Mouse (Mus musculus) kidney, embryonic 16.5 days (tissue): Measurements from ENCODE around the gene Timd2. TPM values are rescaled to one million over a fixed set of nuclear protein-coding genes. Genes with fewer than 3 reads are reported as not detected.
"Not testable (repeated sequence)": the region's sequence is repeated elsewhere in the genome, so short reads cannot be mapped to it uniquely, and the experiment has no call there.

Experiments used
- ATAC-seq: fragments of 200-750 bp; cut with Nextera tagmentation; 2 replicates; pipeline ENCODE4 v1.8.0; 2017; ENCODE audit warnings: moderate TSS enrichment; ENCODE audit not compliant: low FRiP score, low TSS enrichment
- H3K27ac ChIP-seq: fragments of 300-500 bp; sonication (generic); 2 replicates; pipeline ENCODE4 v1.5.1; 2014; ENCODE audit warnings: low read length
- H3K27me3 ChIP-seq: fragments of 300-500 bp; sonication (generic); 2 replicates; pipeline ENCODE4 v1.6.1; 2014; ENCODE audit warnings: low read length, control low read depth, mixed read lengths; ENCODE audit not compliant: insufficient read depth
- H3K36me3 ChIP-seq: fragments of 300-500 bp; sonication (generic); 2 replicates; pipeline ENCODE4 v1.6.1; 2014; ENCODE audit warnings: low read length, control low read depth, mixed read lengths; ENCODE audit not compliant: insufficient read depth
- H3K4me1 ChIP-seq: fragments of 300-500 bp; sonication (generic); 2 replicates; pipeline ENCODE4 v1.6.1; 2014; ENCODE audit warnings: low read length, control low read depth, mixed read lengths; ENCODE audit not compliant: insufficient read depth
- H3K4me2 ChIP-seq: fragments of 300-500 bp; sonication (generic); replicated peaks from 2 replicates; pipeline ENCODE4 v1.6.1; 2014; ENCODE audit warnings: low read depth, low read length
- H3K4me3 ChIP-seq: fragments of 300-500 bp; sonication (generic); 2 replicates; pipeline ENCODE4 v1.5.1; 2014; ENCODE audit warnings: mild to moderate bottlenecking, low read length
- H3K9ac ChIP-seq: fragments of 300-500 bp; sonication (generic); replicated peaks from 2 replicates; pipeline ENCODE4 v1.6.1; 2014; ENCODE audit warnings: low read length
- H3K9me3 ChIP-seq: fragments of 300-500 bp; sonication (generic); 2 replicates; pipeline ENCODE4 v1.6.1; 2016; ENCODE audit warnings: low read length, control low read depth
- WGBS: fragments of 180-500 bp; shearing (Covaris S2); extraction: QIAGEN DNeasy Blood & Tissue Kit; methylation state at CpG from one replicate; pipeline ENCODE4 v1.1.7; 2014; 5-methylcytosine and 5-hydroxymethylcytosine counted together
- polyA plus RNA-seq: library from polyadenylated mRNA; unstranded; fragments of >200 nt; fragmentation: Nextera tagmentation; extraction: Ambion mirVana; gene quantifications from 2 replicates; pipeline ENCODE4 v1.2.1, GENCODE M21; 2015

The Timd2 gene
- polyA plus RNA-seq, 1 experiment from 2014 or later, result 0.30 TPM

- H3K4me2 ChIP-seq, result no peak overlapping the region
Observed at GRCm38 (mm10) chr11:46667105-46667504, 39.8 kb downstream of the Timd2 start.

GRCm38 (mm10) chr11:46665599-46666522, 41.0 kb downstream of the Timd2 start:
- Histone ChIP-seq H3K4me2 (no peak overlapping the region), H3K9me3 (no peaks in the 10 kb centered on the region), H3K9ac (no peak overlapping the region), H3K27me3 (no peaks in the 10 kb centered on the region), H3K36me3 (no peaks in the 10 kb centered on the region), H3K27ac (no peak overlapping the region), H3K4me3 (no peak overlapping the region), H3K4me1 (no peaks in the 10 kb centered on the region)
- ATAC-seq, result peak; percentile 27; the same call in 1 of the 2 replicates
- 65% methylated on average over 6 of the region's 6 CpGs for WGBS

More at GRCm38 (mm10) chr11:46667105-46667504, 39.8 kb downstream of the Timd2 start:
- H3K27ac ChIP-seq, result no peak overlapping the region
- no peaks in the 10 kb centered on the region for H3K4me1 ChIP-seq
- no peak for ATAC-seq
- H3K4me3 ChIP-seq, result no peak overlapping the region
- no peaks in the 10 kb centered on the region for H3K27me3 ChIP-seq
- no peak overlapping the region for H3K9ac ChIP-seq
- 98% methylated on average over 3 of the region's 3 CpGs for WGBS
- H3K9me3 ChIP-seq, result no peaks in the 10 kb centered on the region
- H3K36me3 ChIP-seq, result no peaks in the 10 kb centered on the region

- no peak for ATAC-seq
- WGBS, result 75% methylated on average over 4 of the region's 4 CpGs
- no peak overlapping the region for H3K4me3 ChIP-seq
Observed at GRCm38 (mm10) chr11:46663215-46663614, 43.6 kb downstream of the Timd2 start.

GRCm38 (mm10) chr11:46652476-46652875, 54.4 kb downstream of the Timd2 start:
- no peak for ATAC-seq
- H3K4me2 ChIP-seq, result no peak overlapping the region
- 81% methylated on average over 3 of the region's 3 CpGs for WGBS

More at GRCm38 (mm10) chr11:46663215-46663614, 43.6 kb downstream of the Timd2 start:
- Histone ChIP-seq H3K9me3 (no peaks in the 10 kb centered on the region), H3K27ac (no peak overlapping the region), H3K36me3 (no peaks in the 10 kb centered on the region), H3K27me3 (no peaks in the 10 kb centered on the region), H3K4me2 (no peak overlapping the region), H3K9ac (no peak overlapping the region), H3K4me1 (no peaks in the 10 kb centered on the region)

GRCm38 (mm10) chr11:46649655-46650054, 57.2 kb downstream of the Timd2 start:
- not testable (repeated sequence) for H3K27ac ChIP-seq, H3K4me2 ChIP-seq, H3K4me1 ChIP-seq, H3K4me3 ChIP-seq, H3K27me3 ChIP-seq, H3K9me3 ChIP-seq, H3K36me3 ChIP-seq, H3K9ac ChIP-seq
- 37% methylated on average over 3 of the region's 3 CpGs for WGBS
- peak; percentile 61 for ATAC-seq

More at GRCm38 (mm10) chr11:46652476-46652875, 54.4 kb downstream of the Timd2 start:
- Histone ChIP-seq H3K4me3 (no peak overlapping the region), H3K36me3 (no peaks in the 10 kb centered on the region), H3K4me1 (no peaks in the 10 kb centered on the region), H3K27ac (no peak overlapping the region), H3K27me3 (no peaks in the 10 kb centered on the region), H3K9ac (no peak overlapping the region), H3K9me3 (no peaks in the 10 kb centered on the region)

- no peak overlapping the region for H3K27ac ChIP-seq
- no peaks in the 10 kb centered on the region for H3K4me1 ChIP-seq
- 77% methylated on average over 1 of the region's 1 CpGs for WGBS
- no peaks in the 10 kb centered on the region for H3K27me3 ChIP-seq
- no peak overlapping the region for H3K4me2 ChIP-seq
- H3K9ac ChIP-seq, result no peak overlapping the region
- H3K4me3 ChIP-seq, result no peak overlapping the region
- no peaks in the 10 kb centered on the region for H3K9me3 ChIP-seq
- ATAC-seq, result no peak
- no peaks in the 10 kb centered on the region for H3K36me3 ChIP-seq
Observed at GRCm38 (mm10) chr11:46644824-46645223, 62.0 kb downstream of the Timd2 start.

GRCm38 (mm10) chr11:46636568-46636967, 70.3 kb downstream of the Timd2 start:
- H3K9ac ChIP-seq, result no peak overlapping the region
- H3K4me3 ChIP-seq, result no peak overlapping the region
- H3K27ac ChIP-seq, result no peak overlapping the region
- WGBS, result 78% methylated on average over 3 of the region's 3 CpGs
- no peaks in the 10 kb centered on the region for H3K9me3 ChIP-seq
- H3K36me3 ChIP-seq, result no peaks in the 10 kb centered on the region
- no peak overlapping the region for H3K4me2 ChIP-seq
- no peaks in the 10 kb centered on the region for H3K4me1 ChIP-seq
- no peak for ATAC-seq
- H3K27me3 ChIP-seq, result no peaks in the 10 kb centered on the region

GRCm38 (mm10) chr11:46635516-46635915, 71.3 kb downstream of the Timd2 start:
- H3K27ac ChIP-seq, H3K4me1 ChIP-seq, H3K4me2 ChIP-seq, H3K4me3 ChIP-seq, H3K27me3 ChIP-seq, H3K36me3 ChIP-seq, H3K9me3 ChIP-seq, H3K9ac ChIP-seq, ATAC-seq: not testable (repeated sequence)
- WGBS, result 71% methylated on average over 4 of the region's 4 CpGs

GRCm38 (mm10) chr11:46631635-46632034, 75.2 kb downstream of the Timd2 start:
- no peaks in the 10 kb centered on the region for H3K36me3 ChIP-seq
- no peak overlapping the region for H3K27ac ChIP-seq
- no peaks in the 10 kb centered on the region for H3K4me1 ChIP-seq
- no peak overlapping the region for H3K9ac ChIP-seq
- no peak overlapping the region for H3K4me2 ChIP-seq
- no peaks in the 10 kb centered on the region for H3K9me3 ChIP-seq
- ATAC-seq, result peak; percentile 65; the same call in 1 of the 2 replicates
- H3K4me3 ChIP-seq, result no peak overlapping the region
- H3K27me3 ChIP-seq, result no peaks in the 10 kb centered on the region
- 32% methylated on average over 3 of the region's 3 CpGs for WGBS

- no peak for ATAC-seq
- Histone ChIP-seq H3K9ac (no peak within 1 kb of the TSS), H3K4me1 (no peaks in the 10 kb centered on the region), H3K4me3 (no peak within 1 kb of the TSS), H3K36me3 (no peaks in the 10 kb centered on the region), H3K27me3 (no peaks in the 10 kb centered on the region), H3K27ac (no peak within 1 kb of the TSS), H3K4me2 (no peak within 1 kb of the TSS), H3K9me3 (no peaks in the 10 kb centered on the region)
- WGBS, result 62% methylated on average over 2 of the region's 2 CpGs
Observed at GRCm38 (mm10) chr11:46629211-46629795, 77.6 kb downstream of the Timd2 start, which contains the start of gene Dppa1. Dppa1 (minus strand) TSS chr11:46629261.
